Mouse (Mus musculus): ENCODE data around the gene Bahcc1. TPM values are rescaled to one million over a fixed set of nuclear protein-coding genes. Genes with fewer than 3 reads are reported as not detected.
A peak's percentile ranks its signal among the peaks of the same experiment; 100 is the strongest.

The Bahcc1 gene
- polyA plus RNA-seq, 1 experiment from 2014 or later, result 30.3 TPM

DNA sequence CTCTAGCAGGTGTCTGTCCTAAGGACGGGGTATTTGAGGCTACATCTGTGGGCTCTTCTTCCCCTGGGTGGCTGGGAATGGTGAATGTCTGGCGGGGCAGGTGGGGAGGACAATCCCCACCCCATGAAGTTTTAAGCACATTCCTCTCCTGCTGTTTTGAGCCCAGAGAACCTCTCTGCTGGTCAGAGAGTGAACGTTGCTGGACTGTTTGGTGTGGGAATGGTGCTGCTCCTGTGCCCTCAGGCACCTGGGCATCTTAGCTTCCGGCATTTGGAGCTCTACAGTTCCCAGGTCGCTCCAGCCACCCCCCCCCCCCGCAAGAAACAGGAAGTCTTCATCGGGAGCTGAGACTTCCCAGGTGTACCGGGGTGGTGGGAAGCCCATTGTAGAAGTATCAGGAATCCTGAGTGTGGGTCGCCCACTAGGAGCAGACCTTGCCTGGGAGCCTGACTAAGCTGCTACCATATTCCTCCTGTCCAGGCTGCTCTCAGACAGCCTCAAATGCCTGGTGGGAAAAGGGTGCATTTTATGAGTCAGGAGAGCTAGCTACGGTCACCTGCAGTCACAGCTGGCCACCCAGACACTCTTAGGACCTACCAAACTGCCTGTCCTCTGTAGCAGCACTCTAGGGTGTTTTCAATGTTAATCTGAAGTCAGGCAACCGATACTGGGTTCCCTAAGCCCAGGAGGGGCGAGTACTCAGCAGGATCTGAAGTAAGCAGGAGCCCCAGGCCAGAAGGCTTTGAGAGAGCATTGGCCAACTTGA is 73.8 kb downstream of the Bahcc1 start:
- Histone ChIP-seq H3K4me1 (replicated peaks; ENCODE audit: control insufficient read depth, insufficient read depth, low read length) (peaks cover 35% of the 10 kb centered on the region), H3K9ac (ENCODE audit: low read length) (no peak overlapping the region), H3K4me3 (ENCODE audit: low read depth, low read length) (no peak overlapping the region), H3K36me3 (ENCODE audit: control insufficient read depth, insufficient read depth, low read length) (no peaks in the 10 kb centered on the region), H3K27ac (ENCODE audit: low read depth, low read length) (0 out of 2 replicates have a peak overlapping the region, but pooled peaks have one; percentile 25), H3K27me3 (ENCODE audit: control insufficient read depth, insufficient read depth, low read length) (peaks cover 7% of the 10 kb centered on the region), H3K9me3 (ENCODE audit: control insufficient read depth, low read length) (no peaks in the 10 kb centered on the region), H3K4me2 (ENCODE audit: low read depth, low read length, severe bottlenecking) (no peak overlapping the region)
- DNase-seq (ENCODE audit: low spot score), result peak; percentile 55
- 49% methylated on average over 12 of the region's 12 CpGs for WGBS
- no peak for ATAC-seq (replicated peaks; ENCODE audit: low FRiP score)

DNA sequence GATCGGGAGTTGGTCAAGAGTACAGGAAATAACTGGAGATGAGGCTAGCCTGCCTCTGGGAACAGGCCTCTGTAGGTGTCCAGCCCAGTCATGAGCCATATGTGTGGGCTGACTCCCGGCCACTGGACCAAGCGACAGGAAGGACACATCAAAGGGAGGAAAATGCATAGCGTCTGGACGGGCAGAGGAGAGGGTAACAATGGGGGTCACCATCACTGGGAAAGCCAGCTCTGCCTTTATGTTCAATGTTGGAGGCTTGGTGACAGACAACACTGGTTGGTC is 74.3 kb downstream of the Bahcc1 start:
- Histone ChIP-seq H3K4me3 (ENCODE audit: low read depth, low read length) (no peak overlapping the region), H3K9me3 (ENCODE audit: control insufficient read depth, low read length) (no peaks in the 10 kb centered on the region), H3K27me3 (ENCODE audit: control insufficient read depth, insufficient read depth, low read length) (peaks cover 7% of the 10 kb centered on the region), H3K36me3 (ENCODE audit: control insufficient read depth, insufficient read depth, low read length) (no peaks in the 10 kb centered on the region), H3K27ac (ENCODE audit: low read depth, low read length) (0 out of 2 replicates have a peak overlapping the region, but pooled peaks have one; percentile 25), H3K4me2 (ENCODE audit: low read depth, low read length, severe bottlenecking) (no peak overlapping the region), H3K4me1 (replicated peaks; ENCODE audit: control insufficient read depth, insufficient read depth, low read length) (peaks cover 38% of the 10 kb centered on the region), H3K9ac (ENCODE audit: low read length) (no peak overlapping the region)
- no peak for ATAC-seq (replicated peaks; ENCODE audit: low FRiP score)
- peak; percentile 54 for DNase-seq (ENCODE audit: low spot score)
- WGBS, result 14% methylated on average over 5 of the region's 5 CpGs

DNA sequence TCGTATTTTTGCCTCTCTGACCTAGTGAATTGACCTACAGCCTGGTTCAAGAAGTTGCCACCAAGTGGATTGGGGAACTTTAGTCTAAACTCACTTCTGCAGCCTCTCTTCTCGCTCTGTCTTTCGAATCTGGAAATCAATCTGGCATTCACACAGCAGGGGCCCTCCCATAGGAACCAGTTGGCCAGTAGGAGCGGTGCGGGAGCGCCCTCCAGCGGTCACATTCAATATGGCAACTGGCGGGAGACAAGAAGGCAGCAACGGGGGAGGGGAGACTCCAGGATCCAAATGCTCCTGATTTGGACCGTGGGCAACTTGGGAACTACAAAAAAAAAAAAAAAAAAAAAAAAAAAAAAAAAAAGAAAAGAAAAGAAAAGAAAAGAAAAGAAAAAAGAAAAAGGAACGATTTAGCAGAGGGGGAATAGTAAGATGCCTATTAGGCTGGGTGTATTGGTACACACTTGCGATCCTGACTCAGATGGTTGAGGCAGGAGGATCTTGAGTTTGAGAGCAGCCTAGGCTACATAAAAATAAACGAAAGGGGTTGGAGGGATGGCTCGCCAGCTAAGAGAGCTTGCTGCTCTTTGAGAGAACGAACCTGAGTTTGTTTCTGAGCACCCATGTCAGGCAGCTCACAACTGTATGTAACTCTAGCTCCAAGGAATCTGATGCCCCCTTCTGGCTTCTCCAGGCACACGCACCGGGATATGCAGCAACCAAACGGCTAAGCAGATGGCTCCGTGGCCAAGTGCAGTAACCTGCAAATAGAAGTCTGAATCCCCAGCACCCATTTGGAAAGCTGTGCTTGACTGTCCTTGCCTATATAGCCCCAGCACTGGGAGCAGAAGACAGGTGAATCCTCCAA is 75.1 kb downstream of the Bahcc1 start:
- Histone ChIP-seq H3K9me3 (ENCODE audit: control insufficient read depth, low read length) (no peaks in the 10 kb centered on the region), H3K4me3 (ENCODE audit: low read depth, low read length) (no peak overlapping the region), H3K9ac (ENCODE audit: low read length) (0 out of 2 replicates have a peak overlapping the region, but pooled peaks have one; percentile 6), H3K27ac (ENCODE audit: low read depth, low read length) (no peak overlapping the region), H3K4me2 (ENCODE audit: low read depth, low read length, severe bottlenecking) (no peak overlapping the region), H3K36me3 (ENCODE audit: control insufficient read depth, insufficient read depth, low read length) (no peaks in the 10 kb centered on the region), H3K4me1 (replicated peaks; ENCODE audit: control insufficient read depth, insufficient read depth, low read length) (peaks cover 38% of the 10 kb centered on the region), H3K27me3 (ENCODE audit: control insufficient read depth, insufficient read depth, low read length) (peaks cover 7% of the 10 kb centered on the region)
- DNase-seq (ENCODE audit: low spot score) (peak; percentile 98), ATAC-seq (replicated peaks; ENCODE audit: low FRiP score) (no peak)
- whole genome bisulfite sequencing, result 5% methylated on average over 19 of the region's 19 CpGs

DNA sequence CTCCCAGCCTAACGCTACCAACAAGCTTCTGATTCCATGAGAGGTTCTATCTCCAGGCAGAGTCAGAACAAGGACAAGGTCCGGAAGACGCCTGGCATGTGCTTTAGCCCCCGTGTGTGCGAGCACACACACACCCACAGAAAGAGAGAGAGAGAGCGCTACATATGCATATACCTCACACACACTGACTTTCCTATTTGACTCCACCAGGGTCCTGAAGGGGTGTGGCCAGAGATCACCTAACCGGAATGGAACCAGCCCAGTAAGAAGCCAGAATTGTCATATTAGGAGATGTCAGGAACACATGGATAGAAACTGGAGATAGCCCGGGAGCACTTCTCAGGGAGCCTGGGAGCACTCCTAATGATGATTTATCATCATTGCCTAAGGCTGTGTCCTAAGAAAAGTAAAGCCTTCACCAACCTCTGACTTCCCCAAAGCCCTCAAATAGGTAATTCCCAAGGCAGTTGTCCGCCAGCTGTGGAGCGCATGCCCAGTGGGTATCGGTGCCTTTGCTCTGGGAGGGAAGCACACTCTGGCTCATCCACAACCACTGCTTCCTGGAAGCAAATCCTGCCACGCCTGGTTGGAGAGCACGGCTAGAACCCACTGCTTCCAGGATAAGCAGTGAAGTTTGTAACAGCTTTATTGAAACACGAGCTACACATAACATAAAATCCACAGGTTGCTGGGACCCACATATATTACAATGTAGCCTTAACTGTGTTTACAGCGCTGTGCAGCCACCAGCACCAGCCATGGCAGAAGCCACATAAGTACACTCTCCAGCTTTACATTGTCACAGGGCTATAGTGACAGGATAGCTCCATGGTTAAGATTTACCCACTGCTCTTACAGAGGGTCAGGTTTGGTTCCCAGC is 75.9 kb downstream of the Bahcc1 start:
- H3K27ac ChIP-seq (ENCODE audit: low read depth, low read length), result no peak overlapping the region
- peaks cover 7% of the 10 kb centered on the region for H3K27me3 ChIP-seq (ENCODE audit: control insufficient read depth, insufficient read depth, low read length)

DNA sequence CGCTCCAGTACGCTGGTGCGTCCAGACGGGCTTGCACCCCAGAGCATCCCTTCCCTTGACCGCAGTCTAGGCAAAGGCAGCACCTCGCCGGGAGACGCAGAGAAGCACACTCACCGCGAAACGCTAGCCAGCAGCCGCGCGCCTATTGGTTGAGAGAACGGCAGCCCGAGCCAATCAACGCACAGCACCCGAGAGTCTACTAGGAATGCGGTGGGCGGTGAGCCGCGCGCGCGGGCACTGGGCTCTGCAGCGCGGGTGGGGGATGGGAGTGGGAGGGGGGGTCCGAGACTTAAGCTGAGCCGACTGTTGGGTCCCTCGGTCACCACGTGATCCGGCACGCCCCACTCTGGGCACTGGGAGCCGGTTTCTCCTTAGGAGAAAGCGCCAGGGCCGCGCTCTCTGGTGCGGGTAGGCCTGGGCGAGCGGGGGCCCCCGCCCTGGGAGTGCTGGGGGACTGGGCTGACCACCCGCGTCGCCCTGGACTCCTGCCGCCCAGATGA is 78.1 kb downstream of the Bahcc1 start:
- peaks cover 7% of the 10 kb centered on the region for H3K27me3 ChIP-seq (ENCODE audit: control insufficient read depth, insufficient read depth, low read length)
- H3K9me3 ChIP-seq (ENCODE audit: control insufficient read depth, low read length), result no peaks in the 10 kb centered on the region
- peak overlapping the region; percentile 86 for H3K27ac ChIP-seq (ENCODE audit: low read depth, low read length)
- 2% methylated on average over 45 of the region's 45 CpGs for WGBS
- H3K9ac ChIP-seq (ENCODE audit: low read length), result peak overlapping the region; percentile 80
- peak overlapping the region; percentile 77 for H3K4me2 ChIP-seq (ENCODE audit: low read depth, low read length, severe bottlenecking)
- no peaks in the 10 kb centered on the region for H3K36me3 ChIP-seq (ENCODE audit: control insufficient read depth, insufficient read depth, low read length)
- H3K4me3 ChIP-seq (ENCODE audit: low read depth, low read length), result peak overlapping the region; percentile 37
- H3K4me1 ChIP-seq (replicated peaks; ENCODE audit: control insufficient read depth, insufficient read depth, low read length), result peaks cover 38% of the 10 kb centered on the region
- DNase-seq (ENCODE audit: low spot score), result peak; percentile 99
- ATAC-seq (replicated peaks; ENCODE audit: low FRiP score), result peak; percentile 91

More for the DNA sequence above, 75.9 kb downstream of the Bahcc1 start:
- no peaks in the 10 kb centered on the region for H3K36me3 ChIP-seq (ENCODE audit: control insufficient read depth, insufficient read depth, low read length)
- ATAC-seq (replicated peaks; ENCODE audit: low FRiP score), result no peak
- no peak overlapping the region for H3K4me2 ChIP-seq (ENCODE audit: low read depth, low read length, severe bottlenecking)
- peak; percentile 54 for DNase-seq (ENCODE audit: low spot score)
- H3K4me1 ChIP-seq (replicated peaks; ENCODE audit: control insufficient read depth, insufficient read depth, low read length), result peaks cover 38% of the 10 kb centered on the region
- no peak overlapping the region for H3K9ac ChIP-seq (ENCODE audit: low read length)
- no peak overlapping the region for H3K4me3 ChIP-seq (ENCODE audit: low read depth, low read length)
- 57% methylated on average over 15 of the region's 15 CpGs for WGBS
- H3K9me3 ChIP-seq (ENCODE audit: control insufficient read depth, low read length), result no peaks in the 10 kb centered on the region

DNA sequence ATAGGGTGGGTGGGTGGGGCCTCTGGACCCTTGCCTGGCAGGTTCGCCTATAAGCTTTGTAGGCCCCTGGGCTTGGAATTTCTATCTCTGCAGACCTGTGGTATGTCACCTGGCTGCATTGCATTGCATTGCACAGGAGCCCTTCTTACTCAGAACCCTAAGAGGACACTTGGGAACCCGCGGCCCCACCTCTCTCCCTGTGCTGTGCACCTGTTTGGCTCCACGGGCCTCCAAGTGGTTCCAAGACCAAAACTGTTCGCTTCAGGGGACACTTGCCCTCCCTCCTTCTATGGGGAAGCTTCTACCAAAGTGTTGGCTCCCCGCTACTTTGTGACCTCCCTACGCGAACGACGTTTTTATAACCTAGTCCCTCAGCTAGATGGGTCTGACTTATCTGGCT is 78.8 kb downstream of the Bahcc1 start:
- no peaks in the 10 kb centered on the region for H3K36me3 ChIP-seq (ENCODE audit: control insufficient read depth, insufficient read depth, low read length)
- H3K4me1 ChIP-seq (replicated peaks; ENCODE audit: control insufficient read depth, insufficient read depth, low read length), result peaks cover 31% of the 10 kb centered on the region
- H3K4me3 ChIP-seq (ENCODE audit: low read depth, low read length), result peak overlapping the region; percentile 37
- no peaks in the 10 kb centered on the region for H3K9me3 ChIP-seq (ENCODE audit: control insufficient read depth, low read length)
- peaks cover 6% of the 10 kb centered on the region for H3K27me3 ChIP-seq (ENCODE audit: control insufficient read depth, insufficient read depth, low read length)
- peak overlapping the region; percentile 77 for H3K4me2 ChIP-seq (ENCODE audit: low read depth, low read length, severe bottlenecking)
- peak; percentile 61 for DNase-seq (ENCODE audit: low spot score)
- no peak; the same call in 1 of the 2 replicates for ATAC-seq (replicated peaks; ENCODE audit: low FRiP score)
- peak overlapping the region; percentile 80 for H3K9ac ChIP-seq (ENCODE audit: low read length)
- H3K27ac ChIP-seq (ENCODE audit: low read depth, low read length), result peak overlapping the region; percentile 86
- WGBS, result 49% methylated on average over 10 of the region's 10 CpGs

DNA sequence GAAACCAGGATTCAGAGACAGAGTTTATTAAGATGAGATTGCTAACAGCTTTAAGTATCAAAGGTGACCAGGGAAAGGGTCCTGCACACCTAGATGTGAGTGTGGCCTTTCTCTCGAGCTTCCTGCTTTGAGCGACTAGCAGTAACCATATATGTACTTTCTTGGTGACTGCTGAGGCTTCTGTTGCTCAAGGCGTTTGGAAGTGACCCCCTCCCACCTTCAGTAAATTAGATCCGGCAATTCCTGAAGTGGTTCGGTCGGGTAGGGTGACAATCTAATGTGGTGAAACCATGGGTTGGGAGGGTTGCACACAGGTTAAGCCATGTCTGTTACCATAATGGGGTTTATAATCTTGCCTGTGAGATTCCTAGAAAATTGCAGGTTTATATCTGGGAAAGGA is 79.3 kb downstream of the Bahcc1 start:
- no peak overlapping the region for H3K4me3 ChIP-seq (ENCODE audit: low read depth, low read length)
- H3K36me3 ChIP-seq (ENCODE audit: control insufficient read depth, insufficient read depth, low read length), result no peaks in the 10 kb centered on the region
- H3K9ac ChIP-seq (ENCODE audit: low read length), result peak overlapping the region; percentile 17
- no peaks in the 10 kb centered on the region for H3K9me3 ChIP-seq (ENCODE audit: control insufficient read depth, low read length)
- peak overlapping the region; percentile 86; the same call in 1 of the 2 replicates for H3K27ac ChIP-seq (ENCODE audit: low read depth, low read length)
- H3K27me3 ChIP-seq (ENCODE audit: control insufficient read depth, insufficient read depth, low read length), result peaks cover 2% of the 10 kb centered on the region; the same call in 1 of the 2 replicates
- ATAC-seq (replicated peaks; ENCODE audit: low FRiP score), result no peak
- H3K4me1 ChIP-seq (replicated peaks; ENCODE audit: control insufficient read depth, insufficient read depth, low read length), result peaks cover 32% of the 10 kb centered on the region
- 77% methylated on average over 6 of the region's 6 CpGs for WGBS
- no peak for DNase-seq (ENCODE audit: low spot score)
- no peak overlapping the region for H3K4me2 ChIP-seq (ENCODE audit: low read depth, low read length, severe bottlenecking)

Measured in forebrain, embryonic 11.5 days (tissue).